Mouse (Mus musculus) thymus, adult 2 months (tissue): ENCODE measurements around the gene St6galnac6.

Source experiments
- CTCF ChIP-seq: fragments of 200-500 bp; IDR thresholded peaks from 2 replicates; pipeline ENCODE4 v1.5.1; 2012; ENCODE audit warnings: mild to moderate bottlenecking, control low read depth, low read length, moderate library complexity, borderline replicate concordance; ENCODE audit not compliant: control insufficient read depth, poor library complexity, insufficient read depth; ENCODE audit errors: extremely low read depth
- POLR2A ChIP-seq: fragments of 200-500 bp; IDR thresholded peaks from 2 replicates; pipeline ENCODE4 v1.6.1; 2012; ENCODE audit warnings: mild to moderate bottlenecking, low read length, control low read depth, moderate library complexity; ENCODE audit not compliant: control insufficient read depth, poor library complexity, insufficient read depth; ENCODE audit errors: extremely low read depth

- TF ChIP-seq POLR2A: no peak
- TF ChIP-seq CTCF: no peak
Observed at GRCm38 (mm10) chr2:32669876-32670275, 70.4 kb downstream of the St6galnac6 start.
